Mouse (Mus musculus): ENCODE data around the gene Mfng. TPM values are rescaled to one million over a fixed set of nuclear protein-coding genes. Genes with fewer than 3 reads are reported as not detected.

Gene Mfng
- polyA plus RNA-seq (2012; rRNA removed): 5.8 and 6.3 TPM in 2 replicates

DNA sequence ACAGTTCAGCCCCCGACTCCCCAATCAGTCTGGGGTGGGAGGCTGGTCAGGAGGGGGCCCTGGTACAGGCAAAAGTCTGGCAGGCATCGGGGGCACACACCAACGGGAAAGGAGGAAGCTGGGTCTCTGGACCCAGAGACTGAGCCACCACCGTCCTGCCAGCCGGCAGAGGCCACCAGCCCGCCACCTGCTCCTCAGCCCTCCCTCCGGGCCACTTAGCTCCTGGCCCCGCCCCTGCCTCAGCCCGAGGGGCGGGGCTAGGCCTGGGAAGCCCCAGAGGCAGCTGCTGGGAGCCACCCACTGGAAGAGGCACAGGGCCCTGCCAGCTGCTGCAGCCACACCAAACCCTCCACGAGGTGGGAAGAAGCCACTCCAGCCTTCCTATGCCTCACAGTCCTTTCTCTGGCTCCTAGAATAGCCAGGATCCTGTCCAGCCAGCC lies at the start of gene Mfng:
Gene Mfng (minus strand): TSS at position 186 of the 440 bp plus-strand sequence.
- Histone ChIP-seq H3K27ac (ENCODE audit: insufficient read depth, low read length) (peak within 1 kb of the TSS; percentile 66), H3K4me3 (ENCODE audit: insufficient read depth, low read length) (peak within 1 kb of the TSS; percentile 17), H3K4me1 (ENCODE audit: control insufficient read depth, insufficient read depth, low read length) (0 out of 2 replicates have a peak, but pooled peaks cover 1% of the 10 kb centered on the region)
- TF ChIP-seq CTCF (IDR thresholded peaks at IDR 0.05; ENCODE audit: extremely low read depth, insufficient read depth, low read length) (no peak), POLR2A (IDR thresholded peaks at IDR 0.05; ENCODE audit: extremely low read depth, insufficient read depth, low read length) (0 out of 2 replicates have a peak, but pooled peaks have one; percentile 15)

DNA sequence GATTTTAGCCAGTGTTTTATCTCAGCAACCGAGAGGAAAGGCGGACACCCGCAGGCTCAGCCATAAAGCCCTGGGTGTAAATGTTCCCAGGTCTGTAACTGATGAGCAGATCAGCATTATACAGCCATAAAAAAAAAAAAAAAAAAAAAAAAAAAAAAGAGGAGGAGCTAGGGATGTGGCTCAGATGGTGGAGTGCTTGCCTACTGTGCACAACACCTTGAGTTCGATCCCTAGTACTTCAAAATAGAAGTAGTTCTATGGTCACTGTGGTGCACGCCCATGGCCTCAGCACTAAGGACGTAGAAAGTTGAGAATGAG lies 42.8 kb upstream of the Mfng start:
- Histone ChIP-seq H3K4me1 (ENCODE audit: control insufficient read depth, insufficient read depth, low read length) (no peaks in the 10 kb centered on the region; the same call in 1 of the 2 replicates), H3K27ac (ENCODE audit: insufficient read depth, low read length) (no peak overlapping the region), H3K4me3 (ENCODE audit: insufficient read depth, low read length) (no peak overlapping the region)
- TF ChIP-seq CTCF (IDR thresholded peaks at IDR 0.05; ENCODE audit: extremely low read depth, insufficient read depth, low read length) (no peak), POLR2A (IDR thresholded peaks at IDR 0.05; ENCODE audit: extremely low read depth, insufficient read depth, low read length) (no peak)

DNA sequence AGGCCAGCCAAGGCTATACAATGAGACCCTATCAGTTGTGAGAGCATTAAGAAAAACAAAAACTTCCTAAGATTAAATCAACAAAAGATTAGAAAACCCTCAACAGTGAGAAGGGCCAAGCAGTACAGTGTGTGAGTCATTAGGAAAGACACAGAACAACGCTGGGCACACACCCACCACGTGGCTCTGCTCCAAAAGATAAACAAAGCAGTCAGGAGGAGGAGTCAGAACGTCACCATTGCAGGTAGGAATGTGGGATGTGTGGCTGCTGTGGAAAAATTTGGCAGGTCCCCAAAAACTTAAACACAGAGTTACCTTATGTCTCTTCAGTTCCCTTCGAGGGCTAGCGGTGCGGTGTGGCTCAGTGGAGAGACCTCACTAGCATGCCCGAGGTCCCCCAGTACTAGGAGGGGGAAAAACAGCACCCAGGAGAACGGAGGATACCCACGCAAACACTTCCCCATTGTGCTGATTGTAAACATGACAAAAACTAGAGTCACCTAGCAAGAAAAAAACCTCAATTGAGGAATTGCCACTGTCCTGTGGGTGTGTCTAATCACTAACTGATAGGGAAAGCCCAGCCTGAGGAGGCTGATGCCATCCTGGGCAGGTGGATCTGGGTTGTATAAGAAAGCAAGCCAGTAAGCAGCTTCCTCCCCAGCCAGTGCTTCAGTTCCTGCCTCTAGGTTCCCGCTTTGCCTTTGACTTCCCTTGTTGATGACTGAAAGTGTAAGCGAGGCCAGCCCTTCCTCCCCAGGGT lies 42.2 kb upstream of the Mfng start:
- no peak overlapping the region for H3K27ac ChIP-seq (ENCODE audit: insufficient read depth, low read length)
- TF ChIP-seq CTCF (IDR thresholded peaks at IDR 0.05; ENCODE audit: extremely low read depth, insufficient read depth, low read length): no peak
- no peak for TF ChIP-seq POLR2A (IDR thresholded peaks at IDR 0.05; ENCODE audit: extremely low read depth, insufficient read depth, low read length)
- no peak overlapping the region for H3K4me3 ChIP-seq (ENCODE audit: insufficient read depth, low read length)
- no peaks in the 10 kb centered on the region; the same call in 1 of the 2 replicates for H3K4me1 ChIP-seq (ENCODE audit: control insufficient read depth, insufficient read depth, low read length)

DNA sequence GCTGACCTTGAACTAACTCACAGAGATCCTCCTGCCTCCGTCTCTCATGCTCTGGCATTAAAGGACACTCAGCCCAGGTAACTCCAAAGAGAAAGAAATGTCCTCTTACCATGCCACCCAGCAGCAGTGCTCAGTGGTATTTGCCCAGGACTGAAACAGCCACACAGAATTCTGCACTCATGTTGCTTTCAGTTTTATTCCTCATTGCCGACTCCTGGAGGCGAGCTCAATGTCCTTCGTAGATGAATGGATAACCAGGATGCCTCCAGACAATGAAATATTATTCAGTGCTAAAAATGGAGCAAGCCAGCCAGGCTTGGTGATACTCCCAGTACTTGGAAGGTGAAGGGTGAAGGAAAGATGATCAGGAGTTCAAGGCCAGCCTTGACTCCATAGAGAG lies 40.3 kb upstream of the Mfng start:
- no peak overlapping the region for H3K4me3 ChIP-seq (ENCODE audit: insufficient read depth, low read length)
- TF ChIP-seq POLR2A (IDR thresholded peaks at IDR 0.05; ENCODE audit: extremely low read depth, insufficient read depth, low read length) (no peak), CTCF (IDR thresholded peaks at IDR 0.05; ENCODE audit: extremely low read depth, insufficient read depth, low read length) (no peak)
- no peak overlapping the region for H3K27ac ChIP-seq (ENCODE audit: insufficient read depth, low read length)
- H3K4me1 ChIP-seq (ENCODE audit: control insufficient read depth, insufficient read depth, low read length): no peaks in the 10 kb centered on the region; the same call in 1 of the 2 replicates

DNA sequence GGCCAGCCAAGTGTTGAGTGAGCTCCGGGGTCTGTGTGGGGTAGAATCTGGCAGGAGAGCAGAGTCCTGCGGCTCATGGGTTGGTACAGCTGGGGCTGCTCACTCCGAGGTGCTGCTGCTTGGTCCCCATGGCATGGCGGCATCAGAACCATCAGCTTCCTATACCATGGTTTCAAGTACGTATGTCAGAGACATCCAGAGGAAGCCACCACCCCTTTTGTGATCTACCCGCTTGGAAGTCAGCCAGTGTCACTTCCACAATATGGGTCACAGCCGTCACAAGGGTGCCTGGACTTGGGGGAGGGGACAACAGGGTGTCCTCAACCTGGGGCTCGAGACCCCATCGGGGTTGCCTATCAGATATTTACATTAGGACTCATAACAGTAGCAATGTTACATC lies 36.9 kb upstream of the Mfng start:
- no peak overlapping the region for H3K4me3 ChIP-seq (ENCODE audit: insufficient read depth, low read length)
- no peak for TF ChIP-seq CTCF (IDR thresholded peaks at IDR 0.05; ENCODE audit: extremely low read depth, insufficient read depth, low read length)
- TF ChIP-seq POLR2A (IDR thresholded peaks at IDR 0.05; ENCODE audit: extremely low read depth, insufficient read depth, low read length): no peak
- no peak overlapping the region for H3K27ac ChIP-seq (ENCODE audit: insufficient read depth, low read length)
- no peaks in the 10 kb centered on the region; the same call in 1 of the 2 replicates for H3K4me1 ChIP-seq (ENCODE audit: control insufficient read depth, insufficient read depth, low read length)

DNA sequence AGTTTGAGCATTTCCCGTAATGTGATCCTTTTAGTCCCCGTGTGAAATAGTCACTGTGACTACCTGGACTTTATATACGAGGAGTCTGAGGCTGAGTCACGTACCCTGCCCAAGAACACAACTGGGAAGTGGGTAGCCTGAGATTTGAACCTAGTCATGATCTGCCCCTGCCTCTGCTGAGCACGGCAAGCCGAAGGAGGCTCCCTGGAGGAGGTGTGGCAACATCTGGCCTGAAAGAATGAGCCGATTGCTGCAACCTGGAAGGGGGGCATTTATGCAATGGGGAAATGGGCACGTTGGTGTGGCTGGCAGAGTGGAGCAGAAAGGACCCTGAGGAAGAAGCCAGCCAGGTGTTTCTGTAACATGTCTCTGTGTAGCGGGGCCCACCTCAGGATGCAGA lies 36.5 kb upstream of the Mfng start:
- Histone ChIP-seq H3K4me1 (ENCODE audit: control insufficient read depth, insufficient read depth, low read length) (no peaks in the 10 kb centered on the region), H3K27ac (ENCODE audit: insufficient read depth, low read length) (no peak overlapping the region), H3K4me3 (ENCODE audit: insufficient read depth, low read length) (no peak overlapping the region)
- TF ChIP-seq CTCF (IDR thresholded peaks at IDR 0.05; ENCODE audit: extremely low read depth, insufficient read depth, low read length) (no peak), POLR2A (IDR thresholded peaks at IDR 0.05; ENCODE audit: extremely low read depth, insufficient read depth, low read length) (no peak)

DNA sequence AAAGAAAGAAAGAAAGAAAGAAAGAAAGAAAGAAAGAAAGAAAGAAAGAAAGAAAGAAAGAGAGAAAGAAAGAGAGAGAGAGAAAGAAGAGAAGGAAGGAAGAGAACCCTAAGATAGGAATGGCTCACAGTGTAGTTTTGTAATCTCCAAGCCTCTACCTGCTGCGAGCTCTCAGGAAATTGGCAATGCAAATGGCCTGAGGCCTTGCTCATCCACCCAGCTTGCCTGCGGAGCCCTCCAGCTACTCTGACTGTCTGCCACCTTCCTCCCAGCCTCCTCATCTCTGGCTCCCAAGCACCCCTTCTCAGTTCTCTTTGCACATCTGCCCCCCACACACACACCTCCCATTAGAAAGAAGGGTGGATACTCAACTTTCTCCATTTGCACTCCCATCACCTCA lies 35.7 kb upstream of the Mfng start:
- Histone ChIP-seq H3K27ac (ENCODE audit: insufficient read depth, low read length) (no peak overlapping the region), H3K4me3 (ENCODE audit: insufficient read depth, low read length) (no peak overlapping the region), H3K4me1 (ENCODE audit: control insufficient read depth, insufficient read depth, low read length) (no peaks in the 10 kb centered on the region)
- no peak for TF ChIP-seq CTCF (IDR thresholded peaks at IDR 0.05; ENCODE audit: extremely low read depth, insufficient read depth, low read length)
- no peak for TF ChIP-seq POLR2A (IDR thresholded peaks at IDR 0.05; ENCODE audit: extremely low read depth, insufficient read depth, low read length)

DNA sequence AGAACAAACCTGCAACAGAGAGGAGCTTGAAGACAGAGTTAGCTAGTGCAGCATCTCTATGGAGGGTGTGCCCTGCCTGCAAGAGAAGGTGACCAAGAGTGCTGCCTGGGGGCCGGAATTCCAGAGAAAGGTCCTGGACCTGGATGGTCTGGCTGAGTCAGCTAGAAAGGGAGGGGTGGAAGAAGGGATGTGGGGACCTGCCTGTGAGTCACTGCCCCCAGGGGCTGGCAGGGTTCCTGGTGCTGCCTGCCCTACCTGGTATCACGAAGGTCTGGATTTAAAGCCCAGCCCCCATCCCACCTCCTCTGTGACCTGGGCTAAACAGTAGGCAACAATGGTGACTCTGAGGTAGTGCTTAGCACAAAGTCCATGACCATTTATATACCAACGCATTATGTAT lies 33.9 kb upstream of the Mfng start:
- H3K27ac ChIP-seq (ENCODE audit: insufficient read depth, low read length): no peak overlapping the region
- no peak overlapping the region for H3K4me3 ChIP-seq (ENCODE audit: insufficient read depth, low read length)
- TF ChIP-seq CTCF (IDR thresholded peaks at IDR 0.05; ENCODE audit: extremely low read depth, insufficient read depth, low read length) (no peak), POLR2A (IDR thresholded peaks at IDR 0.05; ENCODE audit: extremely low read depth, insufficient read depth, low read length) (no peak)
- H3K4me1 ChIP-seq (ENCODE audit: control insufficient read depth, insufficient read depth, low read length): no peaks in the 10 kb centered on the region

DNA sequence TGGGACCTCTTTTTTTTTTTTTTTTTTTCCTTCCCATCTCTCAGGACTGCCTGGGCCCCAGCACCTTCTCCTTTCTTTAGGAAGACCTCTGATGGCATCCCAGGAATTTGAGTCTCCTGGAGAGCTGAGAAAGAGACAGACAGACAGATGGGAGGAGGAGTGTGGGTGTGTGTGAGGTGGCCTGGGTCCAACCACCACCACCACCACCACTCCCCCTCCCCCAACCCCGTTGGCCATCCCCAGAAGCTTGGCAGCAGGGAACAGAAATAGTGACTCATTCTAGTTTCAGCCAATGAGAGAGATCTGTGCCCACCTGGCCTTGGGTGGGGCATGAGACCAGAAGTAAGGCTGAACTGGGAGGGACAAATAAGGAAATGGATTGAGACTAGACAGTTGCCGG lies 33.3 kb upstream of the Mfng start:
- TF ChIP-seq POLR2A (IDR thresholded peaks at IDR 0.05; ENCODE audit: extremely low read depth, insufficient read depth, low read length): no peak
- TF ChIP-seq CTCF (IDR thresholded peaks at IDR 0.05; ENCODE audit: extremely low read depth, insufficient read depth, low read length): no peak
- Histone ChIP-seq H3K27ac (ENCODE audit: insufficient read depth, low read length) (no peak overlapping the region), H3K4me3 (ENCODE audit: insufficient read depth, low read length) (no peak overlapping the region), H3K4me1 (ENCODE audit: control insufficient read depth, insufficient read depth, low read length) (no peaks in the 10 kb centered on the region)

DNA sequence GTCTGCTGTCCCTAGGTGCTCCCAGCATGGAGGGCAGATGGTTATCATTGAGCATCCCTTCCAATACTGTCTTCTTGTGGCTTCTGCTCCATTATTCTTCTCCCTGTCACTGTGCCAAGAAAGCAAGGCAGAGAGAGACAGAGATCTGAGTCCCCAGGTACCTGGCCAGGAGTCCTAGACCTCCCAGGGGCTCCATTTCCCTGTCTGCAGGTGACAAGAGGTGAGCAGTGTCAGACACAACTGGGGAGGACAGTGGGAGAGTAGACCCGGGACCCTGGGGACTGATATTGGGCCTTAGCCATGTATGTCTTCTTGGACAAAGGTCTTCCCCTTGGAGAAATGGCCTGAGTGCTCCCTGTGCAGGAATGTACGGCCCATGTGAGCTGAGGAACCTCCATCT lies 32.1 kb upstream of the Mfng start:
- no peaks in the 10 kb centered on the region for H3K4me1 ChIP-seq (ENCODE audit: control insufficient read depth, insufficient read depth, low read length)
- no peak overlapping the region for H3K4me3 ChIP-seq (ENCODE audit: insufficient read depth, low read length)
- no peak overlapping the region for H3K27ac ChIP-seq (ENCODE audit: insufficient read depth, low read length)
- TF ChIP-seq CTCF (IDR thresholded peaks at IDR 0.05; ENCODE audit: extremely low read depth, insufficient read depth, low read length) (no peak), POLR2A (IDR thresholded peaks at IDR 0.05; ENCODE audit: extremely low read depth, insufficient read depth, low read length) (no peak)

Data from cortical plate, adult 2 months (tissue).